Mouse (Mus musculus) intestine, embryonic 16.5 days (tissue): Measurements from ENCODE around the gene Rheb. TPM values are rescaled to one million over a fixed set of nuclear protein-coding genes. Genes with fewer than 3 reads are reported as not detected.
"Not testable (repeated sequence)": the region's sequence is repeated elsewhere in the genome, so short reads cannot be mapped to it uniquely, and the experiment has no call there.

ENCODE experiments used
- ATAC-seq: fragments of 200-750 bp; cut with Nextera tagmentation; 2 replicates; pipeline ENCODE4 v1.8.0; 2017; ENCODE audit warnings: moderate TSS enrichment, moderate library complexity
- H3K27ac ChIP-seq: fragments of 300-500 bp; sonication (generic); 2 replicates; pipeline ENCODE4 v1.5.1; 2014; ENCODE audit warnings: mild to moderate bottlenecking, low read length
- H3K27me3 ChIP-seq: fragments of 300-500 bp; sonication (generic); replicated peaks from 2 replicates; pipeline ENCODE4 v1.6.1; 2014; ENCODE audit warnings: low read length, control low read depth, mixed read lengths; ENCODE audit not compliant: control insufficient read depth, insufficient read depth
- H3K36me3 ChIP-seq: fragments of 300-500 bp; sonication (generic); 2 replicates; pipeline ENCODE4 v1.6.1; 2014; ENCODE audit warnings: low read length, control low read depth; ENCODE audit not compliant: control insufficient read depth, insufficient read depth
- H3K4me1 ChIP-seq: fragments of 300-500 bp; sonication (generic); 2 replicates; pipeline ENCODE4 v1.6.1; 2014; ENCODE audit warnings: low read length, control low read depth, mixed read lengths; ENCODE audit not compliant: control insufficient read depth, insufficient read depth
- H3K4me2 ChIP-seq: fragments of 300-500 bp; sonication (generic); 2 replicates; pipeline ENCODE4 v1.6.1; 2014; ENCODE audit warnings: low read depth, low read length, control low read depth
- H3K4me3 ChIP-seq: fragments of 300-500 bp; sonication (generic); 2 replicates; pipeline ENCODE4 v1.5.1; 2014; ENCODE audit warnings: mild to moderate bottlenecking, low read length
- H3K9ac ChIP-seq: fragments of 300-500 bp; sonication (generic); 2 replicates; pipeline ENCODE4 v1.6.1; 2014; ENCODE audit warnings: low read depth, low read length
- H3K9me3 ChIP-seq: fragments of 300-500 bp; sonication (generic); 2 replicates; pipeline ENCODE4 v1.6.1; 2016; ENCODE audit warnings: low read length, control low read depth; ENCODE audit not compliant: control insufficient read depth
- WGBS: fragments of 180-500 bp; shearing (Covaris S2); extraction: QIAGEN DNeasy Blood & Tissue Kit; methylation state at CpG from one replicate; pipeline ENCODE4 v1.1.7; 2014; 5-methylcytosine and 5-hydroxymethylcytosine counted together
- polyA plus RNA-seq: library from polyadenylated mRNA; unstranded; fragments of >200 nt; fragmentation: Nextera tagmentation; extraction: Ambion mirVana; gene quantifications from 2 replicates; pipeline ENCODE4 v1.2.1, GENCODE M21; 2015

Rheb gene
- polyA plus RNA-seq, 1 experiment from 2014 or later, result 199 TPM

DNA sequence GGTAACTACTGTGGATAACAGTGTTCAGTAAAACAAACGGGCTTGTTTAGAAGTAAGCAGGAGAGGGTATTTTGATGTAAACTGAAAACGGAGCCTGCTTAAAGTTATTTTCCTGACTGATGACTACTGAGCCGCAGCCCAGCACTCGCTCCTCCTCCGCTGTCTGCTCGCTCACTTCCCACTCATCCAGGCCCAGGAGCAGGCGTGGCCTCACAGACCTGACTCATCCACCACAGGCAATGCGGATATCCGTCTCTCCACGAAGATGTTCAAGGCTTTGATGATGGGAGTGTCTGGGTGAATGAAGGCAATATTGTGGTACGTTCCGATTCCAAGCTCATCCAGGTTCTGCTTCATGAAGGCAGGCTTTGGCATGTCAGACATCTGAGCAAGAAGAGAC, 28.9 kb upstream of the Rheb start:
- Histone ChIP-seq H3K4me2 (no peak overlapping the region), H3K4me3 (no peak overlapping the region), H3K27me3 (no peaks in the 10 kb centered on the region), H3K9ac (no peak overlapping the region), H3K9me3 (no peaks in the 10 kb centered on the region), H3K4me1 (no peaks in the 10 kb centered on the region), H3K27ac (no peak overlapping the region), H3K36me3 (peaks cover 6% of the 10 kb centered on the region)
- ATAC-seq, result no peak
- WGBS, result 81% methylated on average over 12 of the region's 12 CpGs

DNA sequence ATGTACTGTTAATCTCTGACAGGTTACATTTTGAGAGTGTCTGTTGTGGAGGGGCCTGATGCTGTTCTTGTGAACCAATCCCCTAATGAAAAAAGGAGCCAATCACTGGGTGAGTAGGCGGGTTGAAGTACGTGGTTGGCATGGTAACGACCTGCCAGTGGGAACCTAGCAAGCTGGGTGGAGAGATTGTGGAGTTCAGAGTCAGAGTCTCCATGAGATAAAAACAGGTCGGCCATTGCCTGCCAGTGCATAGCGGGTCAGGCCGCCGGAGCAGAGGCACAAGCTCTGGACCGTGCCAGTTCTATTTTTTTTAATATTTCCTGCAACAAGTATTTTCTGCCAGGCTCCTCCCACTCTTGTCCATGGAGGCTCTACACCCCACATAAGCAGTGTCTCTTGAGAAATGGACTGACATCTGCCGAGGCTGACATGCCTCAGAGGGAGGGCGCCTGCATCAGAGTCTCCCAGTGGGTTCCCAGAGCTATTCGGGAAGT, 27.4 kb upstream of the Rheb start:
- Histone ChIP-seq H3K9ac (no peak overlapping the region), H3K4me3 (no peak overlapping the region), H3K4me1 (no peaks in the 10 kb centered on the region), H3K36me3 (peaks cover 9% of the 10 kb centered on the region), H3K4me2 (no peak overlapping the region), H3K27me3 (no peaks in the 10 kb centered on the region), H3K9me3 (no peaks in the 10 kb centered on the region), H3K27ac (no peak overlapping the region)
- ATAC-seq, result peak; percentile 40; the same call in 1 of the 2 replicates
- 75% methylated on average over 11 of the region's 11 CpGs for WGBS

DNA sequence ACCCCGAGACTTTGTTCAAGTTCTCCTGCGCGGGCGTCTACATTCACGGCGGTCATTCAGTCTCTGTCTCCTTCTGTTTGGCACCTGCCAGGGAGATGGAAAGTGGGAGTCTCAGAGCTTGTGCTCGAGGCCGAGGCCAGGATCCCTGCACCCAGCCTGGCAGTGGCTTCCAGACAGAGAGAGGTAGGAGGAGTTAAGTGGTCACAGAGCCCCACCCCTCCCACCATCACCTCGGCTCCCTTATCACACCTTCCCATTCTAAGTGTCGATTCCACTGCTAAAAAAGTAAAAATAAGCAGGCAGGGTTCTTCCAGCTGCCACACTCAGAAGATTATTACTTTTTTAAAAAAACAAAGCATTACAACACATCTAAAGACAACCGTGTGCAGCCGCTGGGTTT, 21.4 kb upstream of the Rheb start:
- H3K27me3 ChIP-seq, result no peaks in the 10 kb centered on the region
- no peaks in the 10 kb centered on the region for H3K4me1 ChIP-seq
- H3K4me2 ChIP-seq, result no peak overlapping the region
- no peak for ATAC-seq
- H3K4me3 ChIP-seq, result no peak overlapping the region
- no peak overlapping the region for H3K9ac ChIP-seq
- WGBS, result 76% methylated on average over 12 of the region's 12 CpGs
- no peak overlapping the region for H3K27ac ChIP-seq
- H3K36me3 ChIP-seq, result peaks cover 9% of the 10 kb centered on the region
- H3K9me3 ChIP-seq, result no peaks in the 10 kb centered on the region

DNA sequence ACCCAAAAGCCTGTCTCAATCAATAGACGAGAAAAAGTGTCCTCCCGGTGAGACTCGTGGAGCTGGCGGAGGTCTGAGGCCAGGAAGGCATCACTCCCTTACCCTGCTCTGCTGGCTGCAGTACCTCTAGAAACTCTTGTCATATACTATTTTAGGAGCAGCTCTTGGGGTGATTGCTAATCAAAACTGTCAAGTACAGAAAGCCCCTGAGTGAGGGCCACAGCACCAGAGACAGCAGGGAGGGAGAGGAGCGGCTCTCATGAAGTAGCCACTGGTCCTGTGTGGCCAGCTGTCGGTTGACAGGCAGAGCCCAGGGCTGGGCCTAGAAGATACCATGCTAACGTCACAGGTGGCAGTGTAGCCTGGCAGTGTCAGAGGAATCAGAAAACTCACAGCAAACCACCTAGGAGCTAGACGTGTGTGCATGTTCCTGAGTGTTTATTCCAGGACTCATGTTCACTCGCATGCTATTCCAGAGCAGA, 19.1 kb upstream of the Rheb start:
- Histone ChIP-seq H3K27me3 (no peaks in the 10 kb centered on the region), H3K27ac (no peak overlapping the region), H3K9ac (no peak overlapping the region), H3K4me2 (no peak overlapping the region), H3K9me3 (no peaks in the 10 kb centered on the region), H3K4me3 (no peak overlapping the region), H3K4me1 (no peaks in the 10 kb centered on the region), H3K36me3 (peaks cover 5% of the 10 kb centered on the region)
- 81% methylated on average over 9 of the region's 9 CpGs for WGBS
- ATAC-seq, result no peak

DNA sequence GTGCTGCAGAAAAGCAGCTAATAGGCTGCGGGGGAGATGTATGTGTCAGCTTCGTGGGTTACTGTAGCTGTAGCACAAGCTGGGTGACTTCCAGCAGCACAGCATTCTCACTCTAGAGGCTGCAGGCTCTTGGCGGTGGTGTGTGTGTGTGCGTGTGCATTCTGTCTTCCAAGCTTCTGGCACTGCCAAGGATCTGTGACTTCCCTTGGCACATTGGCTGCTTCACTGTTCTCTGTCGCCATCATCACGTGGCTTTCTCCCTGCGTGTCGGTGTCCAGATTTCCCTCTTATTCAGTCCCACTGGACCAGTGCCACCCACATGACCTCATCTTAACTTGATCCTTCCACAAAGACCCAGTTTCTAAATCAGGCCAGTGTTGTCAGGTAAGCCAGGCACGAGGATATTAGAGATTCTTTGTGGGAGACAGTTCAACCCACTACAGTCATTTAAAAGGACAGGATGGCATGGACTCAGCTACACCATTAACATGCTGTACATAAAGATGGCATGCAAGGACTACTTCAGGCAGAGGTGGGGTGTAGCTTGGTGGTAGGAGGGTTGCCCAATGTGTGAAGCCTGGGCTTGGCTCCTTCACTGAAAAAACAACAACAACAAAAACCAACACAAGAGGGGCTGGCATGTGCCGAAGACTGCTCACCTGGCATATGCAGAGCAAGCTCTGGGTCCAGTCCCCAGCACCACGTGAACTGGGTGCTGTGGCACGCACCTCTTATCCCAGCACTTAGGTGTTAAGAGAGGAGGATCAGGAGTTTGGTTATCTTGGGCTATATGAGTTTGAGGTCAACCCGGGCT, 18.4 kb upstream of the Rheb start:
- no peaks in the 10 kb centered on the region; the same call in 1 of the 2 replicates for H3K36me3 ChIP-seq
- H3K27me3 ChIP-seq, result no peaks in the 10 kb centered on the region
- H3K9me3 ChIP-seq, result no peaks in the 10 kb centered on the region
- H3K27ac ChIP-seq, result no peak overlapping the region
- H3K9ac ChIP-seq, result no peak overlapping the region
- ATAC-seq, result no peak
- H3K4me3 ChIP-seq, result no peak overlapping the region
- no peak overlapping the region for H3K4me2 ChIP-seq
- WGBS, result 81% methylated on average over 13 of the region's 13 CpGs
- no peaks in the 10 kb centered on the region for H3K4me1 ChIP-seq

DNA sequence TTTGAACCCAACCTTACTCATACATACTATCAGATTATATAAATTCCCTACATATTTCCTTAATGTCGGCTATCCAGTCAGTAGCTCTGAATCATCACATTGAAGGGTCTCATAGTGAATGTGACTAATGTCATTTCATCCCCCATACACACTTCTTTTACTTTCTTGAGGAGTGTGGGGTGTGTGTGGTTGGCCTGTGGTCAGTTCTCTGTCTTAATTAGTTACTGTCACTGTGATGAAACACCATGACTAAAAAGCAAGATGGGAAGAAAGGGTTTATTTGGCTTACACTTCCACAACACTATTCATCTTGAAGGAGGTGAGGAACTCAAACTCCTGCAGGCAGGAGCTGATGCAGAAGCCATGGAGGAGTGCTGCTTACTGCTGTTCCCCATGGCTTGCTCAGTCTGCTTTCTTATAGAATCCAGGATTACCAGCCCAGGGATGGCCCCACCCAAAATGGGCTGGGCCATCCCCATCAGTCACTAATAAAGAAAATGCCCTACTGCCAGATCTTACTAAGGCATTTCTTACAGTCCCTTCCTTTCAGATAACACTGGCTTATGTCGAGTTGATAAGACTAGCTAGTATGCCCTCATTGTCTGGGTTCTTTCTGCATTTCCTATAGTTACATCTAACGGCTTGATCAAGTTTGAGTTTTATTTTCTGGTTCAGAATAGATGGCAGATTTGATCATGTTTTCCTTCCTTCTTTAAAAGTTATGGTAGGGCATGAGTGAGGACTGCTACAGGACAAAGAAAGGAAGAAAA, 17.5 kb upstream of the Rheb start:
- no peak overlapping the region for H3K27ac ChIP-seq
- 60% methylated on average over 3 of the region's 3 CpGs for WGBS
- no peak overlapping the region for H3K9ac ChIP-seq
- no peaks in the 10 kb centered on the region for H3K4me1 ChIP-seq
- no peak overlapping the region for H3K4me3 ChIP-seq
- no peak for ATAC-seq
- no peaks in the 10 kb centered on the region for H3K9me3 ChIP-seq
- H3K4me2 ChIP-seq, result no peak overlapping the region
- no peaks in the 10 kb centered on the region; the same call in 1 of the 2 replicates for H3K36me3 ChIP-seq
- no peaks in the 10 kb centered on the region for H3K27me3 ChIP-seq

DNA sequence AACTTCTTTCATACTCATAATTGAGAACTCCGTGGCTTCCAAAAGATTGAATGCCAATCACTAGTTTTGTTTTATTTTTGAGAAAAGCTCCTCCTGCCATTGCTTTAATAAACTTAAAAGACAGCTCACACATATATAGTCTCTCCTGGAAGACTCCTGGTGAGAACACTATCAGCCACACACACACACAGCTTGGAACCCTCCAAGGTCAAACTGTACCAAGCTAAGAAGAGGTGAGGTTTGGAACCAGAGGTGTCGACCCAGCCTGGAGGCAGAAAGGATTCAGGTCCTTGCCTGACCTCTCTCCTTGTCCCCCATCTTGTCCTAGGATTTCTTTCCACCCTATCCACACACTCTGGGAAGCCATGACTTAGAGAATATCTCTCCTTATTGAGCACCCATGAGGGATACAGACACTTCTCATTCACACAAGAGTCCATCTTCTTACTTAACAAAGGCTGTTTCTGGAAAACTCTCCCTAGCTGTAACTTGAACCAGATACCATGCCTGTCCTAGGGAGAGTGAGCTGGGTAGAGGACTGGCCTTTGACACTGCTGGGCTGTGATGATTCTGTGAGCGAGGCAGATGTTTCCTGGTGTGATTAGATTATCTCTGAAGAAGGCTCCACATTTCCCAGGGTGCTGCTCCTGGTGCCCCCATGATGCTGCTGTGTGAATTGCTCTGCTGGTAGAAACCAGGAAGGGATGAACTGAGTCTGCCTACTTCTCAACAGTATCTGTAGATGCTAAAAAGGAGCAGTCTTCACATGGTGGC, 12.6 kb upstream of the Rheb start:
- no peaks in the 10 kb centered on the region for H3K36me3 ChIP-seq
- WGBS, result 65% methylated on average over 3 of the region's 3 CpGs
- ATAC-seq, result peak; percentile 48; the same call in 1 of the 2 replicates
- H3K27me3 ChIP-seq, result no peaks in the 10 kb centered on the region
- no peaks in the 10 kb centered on the region for H3K4me1 ChIP-seq
- H3K9ac ChIP-seq, result no peak overlapping the region
- no peak overlapping the region for H3K4me3 ChIP-seq
- H3K4me2 ChIP-seq, result no peak overlapping the region
- no peak overlapping the region for H3K27ac ChIP-seq
- H3K9me3 ChIP-seq, result no peaks in the 10 kb centered on the region

DNA sequence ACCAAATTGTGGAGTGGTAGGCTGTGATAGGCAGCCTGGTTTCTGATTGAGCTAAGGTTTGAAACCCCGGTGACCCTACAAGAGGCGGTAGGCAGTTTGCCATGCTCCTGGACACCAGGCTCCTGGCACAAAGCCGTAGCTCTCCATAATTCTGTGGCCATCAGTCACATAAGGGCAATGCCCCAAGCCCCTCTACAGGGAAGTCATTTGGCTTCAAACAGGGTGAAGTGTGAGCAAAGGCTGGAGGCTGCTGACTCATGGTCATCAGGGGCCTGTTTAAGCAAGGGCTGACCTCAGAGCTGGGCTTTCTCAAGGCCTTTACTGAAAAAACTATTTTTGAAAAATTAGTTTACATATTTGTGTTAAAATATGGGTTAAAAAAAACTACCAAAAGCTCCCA, 11.8 kb upstream of the Rheb start:
- Histone ChIP-seq H3K9me3 (no peaks in the 10 kb centered on the region), H3K36me3 (no peaks in the 10 kb centered on the region), H3K4me2 (no peak overlapping the region), H3K27me3 (no peaks in the 10 kb centered on the region), H3K4me3 (no peak overlapping the region), H3K27ac (no peak overlapping the region), H3K4me1 (no peaks in the 10 kb centered on the region), H3K9ac (no peak overlapping the region)
- no peak for ATAC-seq
- 90% methylated on average over 3 of the region's 3 CpGs for WGBS

DNA sequence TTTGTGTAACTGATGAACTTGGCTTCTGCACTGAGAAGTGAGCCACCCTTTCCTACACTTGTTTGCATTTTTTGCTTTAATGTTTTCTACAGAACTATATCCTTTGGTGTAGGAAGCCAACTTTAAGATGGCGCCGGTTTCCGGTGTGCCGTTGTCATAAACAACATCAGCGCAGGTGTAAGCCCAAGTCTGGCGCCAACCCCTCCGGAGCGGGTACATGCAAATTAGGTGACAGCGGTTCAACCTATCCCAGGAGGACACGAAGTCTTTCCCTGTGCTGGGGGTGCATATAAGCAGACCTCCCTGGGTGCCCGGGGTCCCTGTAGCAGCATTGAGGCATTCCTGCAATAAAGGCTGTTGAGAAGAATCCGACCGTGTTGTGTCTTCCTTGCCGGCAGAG, 5.8 kb upstream of the Rheb start:
- ATAC-seq, H3K27ac ChIP-seq: not testable (repeated sequence)
- WGBS, result 84% methylated on average over 14 of the region's 14 CpGs

More for the DNA sequence above, 5.8 kb upstream of the Rheb start:
- not testable (repeated sequence) for H3K27me3 ChIP-seq, H3K4me3 ChIP-seq, H3K36me3 ChIP-seq, H3K4me1 ChIP-seq, H3K4me2 ChIP-seq, H3K9ac ChIP-seq, H3K9me3 ChIP-seq
